Mouse (Mus musculus): ENCODE measurements around the gene Zfp811.
"Not testable (repeated sequence)": the region's sequence is repeated elsewhere in the genome, so short reads cannot be mapped to it uniquely, and the experiment has no call there.

The Zfp811 gene

DNA sequence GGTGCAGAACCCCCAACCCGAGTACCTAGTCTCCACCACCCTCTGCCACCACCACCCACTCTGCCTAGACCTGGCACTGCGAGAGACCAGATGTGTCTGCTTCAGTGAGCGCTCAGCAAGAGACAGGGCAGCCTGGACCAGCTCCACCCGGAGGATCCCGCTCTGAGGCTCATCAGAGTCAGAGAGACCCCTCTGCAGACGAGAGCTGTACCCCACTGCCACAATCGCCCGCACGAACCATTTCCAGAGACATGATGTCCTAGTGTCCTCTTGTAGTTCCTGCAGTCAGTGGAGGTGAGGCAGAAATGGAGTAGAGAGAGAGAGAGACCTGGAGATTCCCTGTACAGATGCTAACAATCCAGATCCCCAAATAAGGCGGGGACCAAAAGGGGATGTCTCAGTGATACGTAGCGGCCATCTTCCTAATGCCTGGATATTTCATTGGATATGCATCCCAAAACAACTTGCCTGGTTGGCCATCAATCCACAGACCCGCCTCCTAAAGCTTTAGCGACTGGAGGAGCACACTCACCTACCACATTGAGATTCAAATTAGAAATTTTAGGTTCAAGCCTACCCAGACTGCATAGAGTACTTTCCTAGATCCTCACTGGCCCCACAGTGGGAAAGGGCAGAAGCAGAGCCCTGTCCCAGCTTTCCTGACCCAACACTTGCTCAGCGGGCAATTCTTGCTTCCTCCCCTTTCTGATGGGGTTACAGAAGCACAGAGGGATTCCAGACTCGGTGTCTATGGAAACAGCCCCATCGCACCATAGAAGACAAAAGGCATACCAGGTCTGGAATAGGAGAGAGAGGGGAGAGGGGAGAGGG, at the start of gene Zfp811:
Gene Zfp811, minus strand, starts transcription at position 388 of the 831 bp plus-strand sequence.
- DNase-seq (ENCODE audit: low read depth, low spot score): peak; percentile 63

DNA sequence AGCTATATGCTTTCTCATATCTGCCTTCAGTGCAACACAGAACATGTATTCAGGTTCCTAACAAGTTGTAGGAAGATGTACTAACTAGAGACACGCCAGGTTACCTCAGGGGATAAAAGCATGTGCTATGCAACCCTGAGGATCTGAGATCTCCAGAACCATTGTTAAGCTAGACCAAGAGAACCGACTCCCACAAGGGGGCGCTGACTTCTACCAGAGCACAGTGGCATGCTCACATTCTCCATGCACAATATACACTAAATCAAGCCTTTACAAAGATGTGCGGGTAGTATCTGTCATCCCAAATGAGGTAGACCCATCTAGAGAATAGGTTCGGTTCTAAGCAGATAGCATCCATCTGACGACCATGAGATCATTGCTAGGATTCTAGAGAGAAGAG, 47.0 kb upstream of the Zfp811 start:
- DNase-seq (ENCODE audit: low read depth, low spot score): not testable (repeated sequence)

DNA sequence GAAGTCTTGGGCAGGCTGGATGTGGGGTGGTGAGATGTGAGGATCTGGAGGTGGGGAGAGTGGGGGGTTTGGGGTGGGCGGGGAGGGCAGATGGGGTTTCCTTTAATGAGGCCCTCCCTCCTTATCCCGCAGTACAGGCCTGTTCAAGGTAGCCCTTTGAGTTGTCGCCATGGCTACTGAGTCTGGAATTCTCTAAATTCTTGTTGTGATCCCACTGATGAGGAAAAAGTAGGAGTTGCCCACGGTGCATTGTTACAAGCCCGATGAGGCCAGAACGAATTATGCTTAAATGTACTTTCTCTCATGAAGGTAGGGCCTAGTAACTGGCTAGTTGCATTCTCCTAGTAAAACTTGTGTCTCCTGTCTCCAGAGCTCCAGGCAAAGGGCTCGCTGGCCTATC, 41.9 kb upstream of the Zfp811 start:
- no peak for DNase-seq (ENCODE audit: low read depth, low spot score)

DNA sequence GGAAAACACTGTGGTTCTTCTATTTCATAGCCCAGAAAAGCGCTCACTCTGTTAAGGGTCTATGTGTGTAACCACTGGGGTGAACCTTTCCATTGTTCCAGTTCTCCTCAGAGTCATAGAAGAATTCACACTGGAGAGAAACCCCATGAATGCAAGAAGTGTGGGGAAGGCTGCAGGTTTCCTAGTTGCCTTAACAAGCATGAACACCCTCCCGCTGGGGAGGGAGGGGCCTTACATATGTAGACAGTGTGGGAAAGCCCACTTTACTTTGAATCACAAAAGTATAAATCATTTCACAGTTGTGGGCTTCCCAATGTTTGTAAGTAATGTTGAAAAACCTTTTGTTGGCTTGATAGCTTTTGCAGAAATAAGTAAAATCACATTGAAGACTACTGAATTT, 31.7 kb upstream of the Zfp811 start:
- DNase-seq (ENCODE audit: low read depth, low spot score): no peak

DNA sequence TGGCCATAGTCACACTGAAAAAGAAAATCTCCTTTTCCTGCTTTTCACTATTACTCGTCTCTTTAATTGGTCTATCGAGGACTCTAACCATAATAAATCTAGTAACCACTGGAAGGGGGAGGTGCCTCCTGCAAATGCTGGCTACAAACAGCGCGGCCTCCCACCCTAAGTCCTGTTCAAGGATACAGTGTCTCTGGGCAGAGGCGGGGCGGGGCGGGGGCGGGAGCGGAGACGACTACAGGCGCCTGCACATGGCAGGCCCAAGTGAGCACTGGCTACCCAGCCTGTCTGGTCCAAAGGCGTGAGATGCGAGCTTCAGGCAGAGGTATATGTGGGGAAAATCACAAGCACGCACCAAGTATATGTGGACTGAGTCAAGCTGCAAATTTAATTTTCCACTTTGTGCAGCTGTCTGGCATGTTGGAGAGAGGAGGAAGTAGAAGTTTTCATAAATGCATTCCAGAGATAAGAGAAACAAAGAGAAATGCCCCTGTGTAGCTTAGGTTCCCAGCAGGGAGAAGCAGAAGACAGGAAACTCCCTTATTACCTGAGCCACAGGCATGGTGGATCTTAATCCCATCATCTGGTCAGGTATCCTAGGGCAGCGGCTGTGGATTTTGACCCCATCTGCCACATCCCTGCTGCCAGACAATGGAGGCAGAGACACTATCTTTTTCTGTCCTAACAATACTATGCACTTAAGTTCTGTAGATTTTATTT, 29.5 kb upstream of the Zfp811 start:
- no peak for DNase-seq (ENCODE audit: low read depth, low spot score)

GRCm38 (mm10) chr17:32830418-32830782, 20.7 kb upstream of the Zfp811 start:
- DNase-seq (ENCODE audit: low read depth, low spot score): no peak

DNA sequence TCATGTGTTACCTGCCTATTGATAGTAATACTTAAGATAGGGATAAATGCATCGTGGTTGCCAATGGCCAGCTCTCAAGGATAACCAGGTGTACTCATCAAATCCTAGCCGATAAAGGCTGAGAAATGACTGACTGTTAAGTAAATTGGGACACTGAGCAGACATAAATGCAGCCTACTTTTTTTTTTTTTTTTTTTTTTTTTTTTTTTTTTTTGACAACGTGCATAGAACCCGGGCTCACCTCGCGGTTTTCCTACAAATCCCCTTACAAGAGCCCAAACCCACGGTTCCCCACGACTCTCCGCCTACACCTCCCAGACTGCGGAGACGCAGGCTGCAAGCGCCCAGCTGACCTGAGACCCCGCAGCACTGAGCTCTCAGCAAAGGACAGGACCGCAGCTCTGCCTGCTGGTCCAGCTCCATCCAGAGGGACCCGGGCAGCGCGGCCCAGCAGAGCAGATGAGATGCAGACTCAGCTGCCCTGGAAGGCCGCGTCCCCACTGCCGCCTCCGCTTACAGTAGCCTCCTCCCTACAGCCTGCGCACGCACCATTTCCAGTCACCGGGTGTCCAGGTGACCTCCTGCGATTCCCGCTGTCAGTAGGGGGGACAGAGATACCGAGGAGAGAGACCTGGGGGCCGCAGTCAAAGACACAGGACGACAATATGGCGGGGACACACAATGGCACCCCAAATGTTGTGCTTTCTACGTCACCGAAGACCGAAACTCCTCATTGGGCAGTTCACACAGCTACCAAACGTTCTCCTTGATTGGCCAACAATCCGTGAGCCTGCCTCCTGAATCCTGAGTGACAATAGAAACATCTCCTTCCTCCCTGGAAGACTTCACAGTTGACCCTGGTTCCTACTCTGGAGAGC, 20.0 kb upstream of the Zfp811 start, which contains the start of gene Zfp799:
Gene Zfp799, minus strand, starts transcription at position 722 of the 878 bp plus-strand sequence.
- DNase-seq (ENCODE audit: low read depth, low spot score): peak; percentile 56

- no peak for DNase-seq (ENCODE audit: low read depth, low spot score)
These were observed 6.5 kb upstream of the Zfp811 start for GRCm38 (mm10) chr17:32816074-32816784.

DNA sequence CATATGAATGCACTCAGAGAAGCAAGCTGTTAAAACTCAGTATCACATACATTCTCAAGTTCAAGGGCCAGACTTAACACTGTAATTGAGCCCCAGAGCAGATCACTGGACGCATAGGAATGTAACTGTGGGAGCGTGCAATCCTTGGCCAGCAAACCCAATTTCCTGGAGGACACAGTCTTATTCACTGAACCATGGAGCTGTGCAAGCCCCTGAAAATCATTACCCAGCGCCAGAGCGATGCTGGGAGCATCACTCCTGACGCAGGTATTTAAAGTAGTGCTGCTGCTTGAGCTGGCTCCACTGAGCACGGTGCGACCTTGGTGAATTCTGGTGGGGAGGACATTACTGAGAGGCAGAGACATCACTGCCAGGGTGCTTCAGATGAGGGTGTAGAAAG, 4.4 kb upstream of the Zfp811 start:
- no peak for DNase-seq (ENCODE audit: low read depth, low spot score)

DNA sequence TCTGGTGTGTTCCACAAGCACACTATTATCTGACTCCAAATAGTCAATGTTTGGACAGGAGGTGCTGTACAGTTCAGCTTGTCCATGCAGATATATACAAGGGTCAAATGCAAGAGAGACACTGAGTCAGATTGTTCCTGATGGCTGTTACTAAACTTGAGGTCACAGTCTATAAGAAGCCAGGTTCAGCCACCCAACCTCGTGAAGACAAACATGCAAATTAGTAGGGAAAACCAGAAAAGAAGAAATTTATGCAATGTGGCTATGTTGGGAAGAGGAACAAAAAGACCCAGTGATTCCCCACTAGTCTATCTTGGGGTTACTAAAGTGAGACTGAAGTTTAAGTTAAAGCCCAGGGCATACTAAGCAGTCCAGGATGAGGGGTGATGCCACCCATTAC, 917 bp upstream of the Zfp811 start:
- no peak for DNase-seq (ENCODE audit: low read depth, low spot score)

DNA sequence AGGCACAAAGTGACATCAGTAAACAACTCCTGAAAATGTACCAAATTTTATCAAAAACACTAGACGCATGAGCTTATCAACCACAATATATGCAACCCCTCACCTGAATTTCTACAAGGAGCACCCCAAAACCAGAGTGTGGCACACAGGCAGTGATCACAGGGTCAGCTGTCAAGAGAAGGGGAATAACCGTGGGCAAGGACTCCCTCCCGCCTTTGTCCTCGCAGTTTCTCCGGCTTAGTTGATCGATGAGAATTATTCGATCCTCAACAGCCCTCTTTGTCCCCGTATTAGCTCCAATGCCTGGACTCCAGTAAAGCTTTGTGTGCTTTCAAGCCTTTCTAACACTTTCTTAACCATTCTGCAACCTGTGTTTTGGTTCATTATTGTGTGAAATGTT, 810 bp downstream of the Zfp811 start:
- no peak for DNase-seq (ENCODE audit: low read depth, low spot score)

DNA sequence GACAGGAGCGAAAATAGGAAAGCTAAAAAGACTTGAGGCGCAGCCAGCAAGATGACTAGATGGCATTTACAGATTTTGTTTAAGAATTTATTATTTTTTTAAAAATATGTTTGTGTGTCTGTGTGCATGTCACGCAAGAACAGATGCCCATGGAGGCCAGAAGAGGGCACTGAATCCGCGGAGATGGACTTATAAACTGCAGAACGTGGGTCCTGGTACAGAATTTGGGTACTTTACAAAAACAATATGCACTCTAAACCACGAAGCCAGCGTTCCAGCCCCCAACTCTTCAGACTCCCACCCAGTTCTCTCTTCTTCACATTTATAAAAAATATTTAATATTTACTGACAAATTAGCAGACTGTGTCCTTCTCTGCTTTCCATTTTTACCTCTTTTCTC, 20.5 kb downstream of the Zfp811 start:
- DNase-seq (ENCODE audit: low read depth, low spot score): no peak

- DNase-seq (ENCODE audit: low read depth, low spot score): no peak
These were observed 21.2 kb downstream of the Zfp811 start for GRCm38 (mm10) chr17:32788576-32788975.

- DNase-seq (ENCODE audit: low read depth, low spot score): peak; percentile 67
These were observed 21.6 kb downstream of the Zfp811 start, which contains the start of gene Zfp871 for GRCm38 (mm10) chr17:32788094-32788559. Gene Zfp871 (minus strand): TSS chr17:32788287.

DNA sequence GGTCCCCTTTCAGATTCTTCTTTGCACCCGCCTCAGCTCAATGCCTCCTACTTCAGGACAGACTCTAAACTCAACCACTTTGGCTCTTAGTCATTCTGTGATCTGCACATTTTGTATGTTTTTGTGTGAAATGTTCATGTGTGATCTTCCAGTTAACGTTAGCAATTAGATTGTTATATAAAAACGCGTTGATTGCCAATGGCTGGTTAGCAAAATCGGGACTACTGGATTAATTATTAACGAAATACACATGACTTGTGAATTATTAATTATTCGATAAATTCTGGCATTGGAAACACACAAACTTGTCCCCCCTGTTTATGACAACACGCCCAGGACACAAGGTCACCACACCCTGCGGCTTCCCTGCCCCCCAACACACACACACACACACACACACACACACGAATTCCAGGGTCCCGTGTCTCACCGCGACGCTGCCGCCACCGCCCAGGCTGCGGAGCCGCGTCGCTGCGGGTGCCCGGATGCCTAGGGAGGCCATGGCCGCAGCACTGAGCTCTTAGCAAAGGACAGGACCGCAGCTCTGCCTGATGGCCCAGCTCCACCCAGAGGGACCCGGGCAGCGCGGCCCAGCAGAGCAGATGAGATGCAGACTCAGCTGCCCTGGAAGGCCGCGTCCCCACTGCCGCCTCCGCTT, 22.2 kb downstream of the Zfp811 start:
- DNase-seq (ENCODE audit: low read depth, low spot score): peak; percentile 7

- no peak for DNase-seq (ENCODE audit: low read depth, low spot score)
These were observed 22.8 kb downstream of the Zfp811 start for GRCm38 (mm10) chr17:32786944-32787343.

DNA sequence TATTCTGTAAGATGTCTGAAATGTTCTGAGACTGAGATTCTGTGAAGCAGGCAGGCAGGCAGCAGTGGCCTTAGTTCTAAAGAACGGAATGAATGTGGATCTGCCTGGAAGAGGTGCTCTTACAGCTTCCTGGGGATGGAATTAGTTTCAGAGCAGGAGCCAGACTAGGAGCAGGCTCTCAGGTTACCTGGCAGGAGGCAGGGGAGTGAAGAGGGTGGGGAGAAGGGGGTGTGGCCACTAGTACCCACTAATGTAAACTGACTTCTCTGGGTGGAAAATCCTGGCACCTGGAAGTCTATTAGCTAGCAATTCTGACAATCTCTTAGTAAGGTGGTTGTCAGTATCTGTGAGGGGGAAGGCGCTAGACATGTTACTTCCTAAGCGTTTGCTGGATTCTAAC, 24.1 kb downstream of the Zfp811 start:
- no peak for DNase-seq (ENCODE audit: low read depth, low spot score)

DNA sequence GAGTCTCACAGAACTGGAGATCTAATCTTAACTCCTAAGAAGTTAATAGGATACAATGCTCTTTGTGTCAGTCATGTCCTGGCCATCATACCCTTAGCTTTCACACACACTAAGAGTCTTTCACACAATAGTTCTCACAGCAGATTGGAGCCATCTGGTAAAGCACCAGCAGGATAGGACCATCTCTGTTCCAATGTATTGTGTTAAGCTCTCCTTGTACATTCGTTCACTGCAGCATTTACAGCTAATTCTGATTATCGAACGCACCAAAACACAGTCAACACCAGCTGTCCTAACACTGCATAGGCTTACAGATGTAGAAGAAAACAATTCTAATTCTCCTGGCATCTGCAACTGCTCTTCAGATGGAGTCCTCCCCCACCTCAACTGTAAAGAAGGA, 32.2 kb downstream of the Zfp811 start:
- DNase-seq (ENCODE audit: low read depth, low spot score): no peak

DNA sequence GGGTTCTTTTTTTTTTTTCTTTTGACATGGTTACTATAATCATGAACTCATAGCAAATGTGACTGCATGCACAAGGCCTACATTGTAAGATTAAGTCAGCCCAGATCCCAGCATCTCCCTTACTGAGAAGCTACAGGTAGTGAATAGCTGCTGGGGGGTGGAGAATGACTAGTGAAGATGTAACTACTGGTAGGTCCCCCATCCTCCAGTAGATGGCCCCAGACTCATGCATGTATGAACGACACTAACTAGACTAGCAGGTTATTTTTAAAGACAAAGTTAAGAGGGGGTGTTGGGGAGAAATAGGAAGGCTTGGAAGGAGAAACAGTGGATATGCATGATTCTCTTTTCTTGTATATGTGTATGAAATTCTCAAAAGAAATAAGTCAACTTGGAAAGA, 38.5 kb downstream of the Zfp811 start:
- no peak for DNase-seq (ENCODE audit: low read depth, low spot score)

- DNase-seq (ENCODE audit: low read depth, low spot score): no peak
These were observed 43.3 kb downstream of the Zfp811 start for GRCm38 (mm10) chr17:32766422-32766821.

DNA sequence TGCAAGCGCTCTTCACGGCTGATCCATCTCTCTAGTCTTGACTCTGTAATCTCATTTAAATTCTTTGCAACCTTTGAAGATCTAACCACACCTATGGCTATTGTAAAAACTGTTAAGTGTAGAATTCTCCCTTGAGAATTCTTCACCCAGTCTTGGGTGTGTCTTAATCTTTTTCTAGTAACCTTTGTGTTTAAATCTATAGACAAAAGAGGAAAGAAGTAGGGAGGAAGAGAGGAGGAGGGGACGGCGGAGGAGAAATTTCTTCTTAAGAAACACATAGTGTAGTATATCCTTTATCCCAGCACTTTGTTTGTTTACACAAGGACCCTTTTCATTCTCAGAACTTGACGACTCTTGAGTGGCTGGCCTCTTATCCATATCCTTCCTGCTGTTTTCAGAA, 52.4 kb downstream of the Zfp811 start:
- DNase-seq (ENCODE audit: low read depth, low spot score): peak; percentile 26
